ENCODE assay signal across 27 mouse cellular contexts in the genomic region with DNA sequence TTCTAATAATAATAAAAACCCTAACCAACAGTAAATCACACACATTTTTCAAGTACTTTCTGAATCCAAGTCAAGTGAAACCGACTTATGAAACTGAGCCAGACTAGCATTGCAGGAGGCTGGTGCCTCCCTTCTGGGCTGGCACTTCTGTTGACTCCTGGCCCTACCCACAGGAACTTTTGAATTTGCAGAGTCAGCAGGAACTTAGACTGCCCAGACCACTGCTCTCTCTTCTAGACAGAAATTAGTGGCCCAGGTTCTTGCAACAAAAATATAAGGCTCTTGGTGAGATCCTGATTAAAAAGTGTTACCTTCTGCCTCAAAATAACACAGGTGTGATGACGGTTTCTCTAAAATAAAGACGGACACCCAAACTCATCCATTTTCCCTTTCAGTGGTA. TPM values are rescaled to one million over a fixed set of nuclear protein-coding genes. Genes with fewer than 3 reads are reported as not detected.
"Had no signal": no experiment of that assay in that cellular context is flagged by ENCODE, and none has a peak within 500 bp of the region (broad histone marks: within the 10 kb centered on the region; RNA-seq: fewer than 3 reads in every experiment).

No protein-coding gene starts in this region.

- H3K4me1 ChIP-seq: embryonic facial prominence, embryonic 12.5 days; embryonic facial prominence, embryonic 13.5 days; embryonic facial prominence, embryonic 15.5 days; forebrain, embryonic 10.5 days; forebrain, embryonic 12.5 days; forebrain, embryonic 13.5 days; forebrain, embryonic 15.5 days had no signal

- H3K36me3 ChIP-seq: embryonic facial prominence, embryonic 12.5 days; embryonic facial prominence, embryonic 13.5 days; embryonic facial prominence, embryonic 15.5 days; forebrain, embryonic 10.5 days; forebrain, embryonic 12.5 days; forebrain, embryonic 15.5 days; heart, embryonic 10.5 days had no signal

- DNase-seq: cerebellum, adult 9-10 months; cerebellum, adult 9-11 months; cerebellum, postnatal 10 days; cerebellum, postnatal 14 days; cerebellum, postnatal 25 days; cerebellum, postnatal 36 days; embryo, embryonic 11 days; forebrain, postnatal 0 days; gastrocnemius, adult 2 months; gastrocnemius, postnatal 10 days; gastrocnemius, postnatal 14 days; gastrocnemius, postnatal 25 days; gastrocnemius, postnatal 36 days; heart, adult 18-20 months; heart, adult 2 months had no signal

- H3K9ac ChIP-seq: embryonic facial prominence, embryonic 12.5 days; embryonic facial prominence, embryonic 13.5 days; embryonic facial prominence, embryonic 15.5 days; forebrain, embryonic 12.5 days; forebrain, embryonic 13.5 days; forebrain, embryonic 15.5 days; forebrain, postnatal 0 days had no signal

- H3K4me2 ChIP-seq: embryonic facial prominence, embryonic 12.5 days; embryonic facial prominence, embryonic 13.5 days; embryonic facial prominence, embryonic 15.5 days; forebrain, embryonic 12.5 days; forebrain, embryonic 13.5 days; forebrain, embryonic 15.5 days had no signal

- H3K27ac ChIP-seq: embryonic facial prominence, embryonic 12.5 days; embryonic facial prominence, embryonic 13.5 days; embryonic facial prominence, embryonic 15.5 days; forebrain, embryonic 10.5 days; forebrain, embryonic 12.5 days; forebrain, embryonic 13.5 days; forebrain, embryonic 15.5 days; gastrocnemius, adult 2 months; heart, adult 2 months; heart, embryonic 10.5 days had no signal

- H3K4me3 ChIP-seq: embryonic facial prominence, embryonic 12.5 days; embryonic facial prominence, embryonic 13.5 days; embryonic facial prominence, embryonic 15.5 days; erythroblast, embryonic 14.5 days; forebrain, embryonic 10.5 days; forebrain, embryonic 12.5 days; forebrain, embryonic 13.5 days; forebrain, embryonic 15.5 days; gastrocnemius, adult 2 months; heart, adult 2 months; heart, embryonic 10.5 days had no signal

- H3K9me3 ChIP-seq: embryonic facial prominence, embryonic 12.5 days; embryonic facial prominence, embryonic 13.5 days; embryonic facial prominence, embryonic 15.5 days; forebrain, embryonic 10.5 days; forebrain, embryonic 12.5 days; forebrain, embryonic 13.5 days; forebrain, embryonic 15.5 days; heart, embryonic 10.5 days had no signal

- ATAC-seq: forebrain, embryonic 13.5 days; forebrain, embryonic 14.5 days; forebrain, embryonic 15.5 days; forebrain, embryonic 16.5 days; forebrain, postnatal 0 days had no signal

- H3K27me3 ChIP-seq: embryonic facial prominence, embryonic 12.5 days; embryonic facial prominence, embryonic 13.5 days; embryonic facial prominence, embryonic 15.5 days; forebrain, embryonic 12.5 days; forebrain, embryonic 15.5 days had no signal

RNA-seq across cellular contexts. Expression of a gene that starts 54.0 kb away (rescaled TPM):
- total RNA-seq: gastrocnemius, adult 18-20 months; gastrocnemius, postnatal 14 days; gastrocnemius, postnatal 36 days had no signal
- polyA plus RNA-seq: erythroblast, embryonic 14.5 days had no signal
